Mouse (Mus musculus): Measurements from ENCODE around the gene Slc43a3. TPM values are rescaled to one million over a fixed set of nuclear protein-coding genes. Genes with fewer than 3 reads are reported as not detected.

Slc43a3 gene
- total and polyA plus RNA-seq, 3 experiments: 90.6 to 91.5 TPM; not detected in 1

GRCm38 (mm10) chr2:84888657-84889315, 47.6 kb upstream of the Slc43a3 start (continued):
- TF ChIP-seq ZC3H11A (IDR thresholded peaks at IDR 0.05; ENCODE audit: low read depth, low read length) (peak; percentile 46; the same call in 1 of the 2 replicates), NELFE (IDR thresholded peaks at IDR 0.05; ENCODE audit: low read depth, low read length) (no peak), UBTF (IDR thresholded peaks at IDR 0.05; ENCODE audit: borderline replicate concordance, insufficient read depth, low read depth, low read length) (no peak), ZKSCAN1 (IDR thresholded peaks at IDR 0.05; ENCODE audit: low read depth, low read length) (no peak), ELF1 (IDR thresholded peaks at IDR 0.05; ENCODE audit: low read depth, low read length) (peak; percentile 42; the same call in 1 of the 2 replicates), MAZ (IDR thresholded peaks at IDR 0.05; ENCODE audit: low read depth, low read length) (0 out of 2 replicates have a peak, but pooled peaks have one; percentile 31), MAX (IDR thresholded peaks at IDR 0.05; ENCODE audit: low read length) (no peak), EP300 (IDR thresholded peaks at IDR 0.05; ENCODE audit: low read depth in 1 of 2, low read length in 2 of 2) (no peak), BHLHE40 (IDR thresholded peaks at IDR 0.05; ENCODE audit: borderline replicate concordance, low read depth, low read length) (no peak), JUND (IDR thresholded peaks at IDR 0.05; ENCODE audit: low read depth, low read length) (no peak), SMC3 (IDR thresholded peaks at IDR 0.05; ENCODE audit: low read depth, low read length) (peak; percentile 91), POLR2A (IDR thresholded peaks at IDR 0.05; ENCODE audit: control insufficient read depth in 1 of 2, insufficient read depth in 1 of 2, low read depth in 1 of 2, low read length in 2 of 2, poor library complexity in 1 of 2) (no peak), HCFC1 (IDR thresholded peaks at IDR 0.05; ENCODE audit: low read depth, low read length) (no peak), GATA1 (IDR thresholded peaks at IDR 0.05; ENCODE audit: low read depth, low read length) (no peak), POLR2AphosphoS5 (IDR thresholded peaks at IDR 0.05; ENCODE audit: borderline replicate concordance, low read depth, low read length) (no peak), TCF12 (IDR thresholded peaks at IDR 0.05; ENCODE audit: low read depth, low read length) (no peak), ETS1 (IDR thresholded peaks at IDR 0.05; ENCODE audit: low read depth, low read length) (no peak), KAT2A (conservative IDR thresholded peaks at IDR 0.05; ENCODE audit: low read depth, low read length) (no peak), SIN3A (IDR thresholded peaks at IDR 0.05; ENCODE audit: low read length) (0 out of 2 replicates have a peak, but pooled peaks have one; percentile 37), CHD1 (IDR thresholded peaks at IDR 0.05; ENCODE audit: low read depth, low read length) (no peak), ZNF384 (IDR thresholded peaks at IDR 0.05; ENCODE audit: low read depth, low read length) (no peak), MEF2A (IDR thresholded peaks at IDR 0.05; ENCODE audit: extremely low read depth, insufficient replicate concordance, low read depth, low read length, poor library complexity, severe bottlenecking) (no peak)
